Mouse (Mus musculus): Measurements from ENCODE around the gene Casq2.

- no peak for TF ChIP-seq GATA1 (IDR thresholded peaks at IDR 0.05; ENCODE audit: low read length)
- TF ChIP-seq TAL1 (IDR thresholded peaks at IDR 0.05; ENCODE audit: low read length), result no peak
Observed at GRCm38 (mm10) chr3:102083589-102084230, 2.5 kb upstream of the Casq2 start.
